9 mouse cellular contexts compared by ENCODE assay signal in genomic region chr1:42691202-42692170, GRCm38 (mm10). TPM values are rescaled to one million over a fixed set of nuclear protein-coding genes. Genes with fewer than 3 reads are reported as not detected.
A peak's percentile ranks its signal among the peaks of the same experiment; 100 is the strongest.
DNase-seq lines count a peak whose midpoint lies in the region; ATAC-seq and TF ChIP-seq lines count a peak whose summit lies in the region.
"Had no signal": no experiment of that assay in that cellular context is flagged by ENCODE, and none has a peak within 500 bp of the region (broad histone marks: within the 10 kb centered on the region; RNA-seq: fewer than 3 reads in every experiment).

No protein-coding gene starts in this region.

- H3K27ac ChIP-seq in thymus, adult 2 months (ENCODE audit: control insufficient read depth, insufficient read depth, low read length) = no peak overlapping the region
- H3K27ac ChIP-seq in forebrain, embryonic 15.5 days (replicated peaks) = peak overlapping the region; percentile 100

- 0 out of 2 replicates have a peak, but pooled peaks cover 2% of the 10 kb centered on the region for H3K4me1 ChIP-seq in thymus, adult 2 months (replicated peaks; ENCODE audit: control insufficient read depth, insufficient read depth, low read length)
- H3K4me1 ChIP-seq in forebrain, embryonic 15.5 days = peaks cover 32% of the 10 kb centered on the region

- H3K4me2 ChIP-seq in forebrain, embryonic 15.5 days (replicated peaks) = peak overlapping the region; percentile 98

- no peaks in the 10 kb centered on the region for H3K9me3 ChIP-seq in forebrain, embryonic 15.5 days

- H3K36me3 ChIP-seq in thymus, adult 2 months (ENCODE audit: control insufficient read depth, insufficient read depth, low read length) = no peaks in the 10 kb centered on the region
- no peaks in the 10 kb centered on the region for H3K36me3 ChIP-seq in forebrain, embryonic 15.5 days

- H3K9ac ChIP-seq in forebrain, embryonic 15.5 days (replicated peaks) = peak overlapping the region; percentile 90

- no peak for TF ChIP-seq CTCF in thymus, adult 2 months (IDR thresholded peaks at IDR 0.05; ENCODE audit: borderline replicate concordance, control insufficient read depth, extremely low read depth, insufficient read depth, low read length, poor library complexity)

- TF ChIP-seq POLR2A in thymus, adult 2 months (IDR thresholded peaks at IDR 0.05; ENCODE audit: control insufficient read depth, extremely low read depth, insufficient read depth, low read length, poor library complexity) = no peak

- ATAC-seq in forebrain, embryonic 15.5 days (replicated peaks) = no peak

- 7% methylated on average over 9 of the region's 9 CpGs for WGBS in thymus, adult 2 months
- WGBS in forebrain, embryonic 15.5 days = 2% methylated on average over 9 of the region's 9 CpGs

- H3K27me3 ChIP-seq in thymus, adult 2 months (ENCODE audit: control insufficient read depth, insufficient read depth, low read length) = peaks cover 28% of the 10 kb centered on the region
- no peaks in the 10 kb centered on the region for H3K27me3 ChIP-seq in forebrain, embryonic 15.5 days

- peak; percentile 53 to 70 for DNase-seq in cerebellum, adult 18-20 months
- no peak for DNase-seq in cerebellum, adult 9-10 months
- DNase-seq in thymus, postnatal 14 days = peak; percentile 22
- no peak for DNase-seq in thymus, adult 2 months
- DNase-seq in kidney, postnatal 14 days = peak; percentile 82
- peak; percentile 86 for DNase-seq in mesoderm, embryonic 11.5 days (ENCODE audit: low read depth, low spot score)
- peak; percentile 69 for DNase-seq in urinary bladder, postnatal 25 days (ENCODE audit: low spot score)

- no peak overlapping the region for H3K4me3 ChIP-seq in thymus, adult 2 months (ENCODE audit: control insufficient read depth, insufficient read depth, low read length)
- H3K4me3 ChIP-seq in forebrain, embryonic 15.5 days = peak overlapping the region; percentile 94

RNA-seq across cellular contexts. Expression of gene Pou3f3, which starts 4.1 kb away (rescaled TPM):
- polyA plus RNA-seq in thymus, adult 2 months (2012; rRNA removed) = 0.06 and 0.09 TPM in 2 replicates
- polyA plus RNA-seq in forebrain, embryonic 15.5 days (2015; fragmentation: Nextera tagmentation; extraction: Ambion mirVana) = 49.1 and 52.0 TPM in 2 replicates
- polyA plus RNA-seq: heart, embryonic 16.5 days had no signal

Comparison
In these comparisons a context has a peak if more than half of its experiments do, and no peak if none do; other contexts are left out.
1. DNase-seq: peak in cerebellum, adult 18-20 months (2 of 2), thymus, postnatal 14 days (single experiment), kidney, postnatal 14 days (single experiment), mesoderm, embryonic 11.5 days (single experiment) and urinary bladder, postnatal 25 days (single experiment); none in cerebellum, adult 9-10 months (single experiment) and thymus, adult 2 months (single experiment).
2. RNA of gene Pou3f3, which starts 4.1 kb away (polyA plus RNA-seq): 49.1 to 52.0 TPM in forebrain, embryonic 15.5 days; 0.06 to 0.09 TPM in thymus, adult 2 months; every median in the first group is over 10 times any median in the second.